Comparison of ENCODE assay signal across 7 mouse cellular contexts in the genomic region with DNA sequence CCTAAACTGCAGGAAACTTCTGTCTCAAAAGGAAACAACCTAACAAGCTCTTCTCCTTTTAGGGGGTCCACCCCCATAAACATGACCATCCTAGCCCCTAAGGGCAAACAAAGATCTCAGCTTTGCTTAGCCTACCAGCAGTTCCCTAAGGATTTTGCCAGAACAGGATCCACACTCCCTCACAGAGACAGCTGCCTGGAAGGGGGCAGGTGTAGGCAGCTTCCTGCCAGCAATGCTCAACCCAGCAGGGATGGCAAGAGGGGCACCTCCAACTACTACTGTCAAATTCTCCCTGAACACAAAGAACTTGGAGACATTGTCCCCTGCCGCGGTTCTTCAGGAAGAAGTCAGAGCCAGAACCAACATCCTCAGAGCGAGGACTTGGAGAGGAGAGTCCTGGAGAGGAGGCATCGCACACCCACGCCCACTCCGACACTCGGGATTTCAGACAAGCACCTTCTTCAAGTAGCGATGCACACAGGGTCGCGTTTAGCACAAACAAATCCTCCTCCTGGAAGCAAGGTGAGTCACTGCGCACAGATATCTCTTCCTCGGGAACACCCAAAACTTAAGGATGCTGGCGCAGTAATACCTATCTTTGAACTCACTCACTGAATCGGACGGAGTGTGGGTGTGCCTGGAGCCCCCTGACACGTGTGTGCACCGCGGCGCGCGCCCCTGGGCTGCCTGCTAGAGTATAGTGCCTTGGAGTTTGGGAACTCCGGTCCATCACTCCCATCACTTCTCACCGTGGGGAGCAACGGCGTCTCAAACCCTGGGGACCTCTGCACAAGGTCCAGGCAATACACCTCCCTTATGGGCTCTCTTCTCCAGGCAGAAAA. TPM values are rescaled to one million over a fixed set of nuclear protein-coding genes. Genes with fewer than 3 reads are reported as not detected.
DNase-seq lines count a peak whose midpoint lies in the region; ATAC-seq and TF ChIP-seq lines count a peak whose summit lies in the region.

No protein-coding gene starts in this region.

- WGBS in embryonic facial prominence, embryonic 12.5 days: under 1% methylated on average over 25 of the region's 25 CpGs
- 1% methylated on average over 25 of the region's 25 CpGs for WGBS in hindbrain, postnatal 0 days
- 2% methylated on average over 25 of the region's 25 CpGs for WGBS in midbrain, postnatal 0 days

- TF ChIP-seq CTCF in hindbrain, postnatal 0 days (IDR thresholded peaks at IDR 0.05; ENCODE audit: low read depth): no peak
- TF ChIP-seq CTCF in midbrain, postnatal 0 days (IDR thresholded peaks at IDR 0.05): no peak

- peak overlapping the region; percentile 68 for H3K9ac ChIP-seq in embryonic facial prominence, embryonic 12.5 days
- peak overlapping the region; percentile 51; the same call in 1 of the 2 replicates for H3K9ac ChIP-seq in hindbrain, postnatal 0 days (replicated peaks; ENCODE audit: low read length)
- peak overlapping the region; percentile 51 for H3K9ac ChIP-seq in midbrain, postnatal 0 days (replicated peaks; ENCODE audit: low read length, poor library complexity, severe bottlenecking)

- peaks cover 34% of the 10 kb centered on the region for H3K27me3 ChIP-seq in embryonic facial prominence, embryonic 12.5 days
- H3K27me3 ChIP-seq in hindbrain, postnatal 0 days (ENCODE audit: insufficient read depth, low read length): peaks cover 18% of the 10 kb centered on the region; the same call in 1 of the 2 replicates
- H3K27me3 ChIP-seq in midbrain, postnatal 0 days (ENCODE audit: insufficient read depth, low read length): peaks cover 39% of the 10 kb centered on the region

- peaks cover 16% of the 10 kb centered on the region for H3K4me1 ChIP-seq in embryonic facial prominence, embryonic 12.5 days
- H3K4me1 ChIP-seq in hindbrain, postnatal 0 days (ENCODE audit: insufficient read depth, low read length): peaks cover 19% of the 10 kb centered on the region
- peaks cover 7% of the 10 kb centered on the region; the same call in 1 of the 2 replicates for H3K4me1 ChIP-seq in midbrain, postnatal 0 days (ENCODE audit: insufficient read depth, low read length)

- H3K4me3 ChIP-seq in embryonic facial prominence, embryonic 12.5 days: peak overlapping the region; percentile 74
- peak overlapping the region; percentile 67 for H3K4me3 ChIP-seq in hindbrain, postnatal 0 days (ENCODE audit: low read length)
- peak overlapping the region; percentile 69 for H3K4me3 ChIP-seq in midbrain, postnatal 0 days (ENCODE audit: low read depth, low read length)

- DNase-seq in right cerebral cortex, postnatal 25 days: peak; percentile 19
- no peak for DNase-seq in right cerebral cortex, postnatal 10 days (ENCODE audit: low spot score in 2 of 2)
- DNase-seq in hindbrain, postnatal 0 days (ENCODE audit: low spot score): no peak
- DNase-seq in midbrain, postnatal 0 days (ENCODE audit: low spot score): no peak
- DNase-seq in c-Kit-positive CD71-positive TER-119-positive erythroid progenitor cells, embryonic 14.5 days (ENCODE audit: low spot score): no peak
- no peak for DNase-seq in layer of hippocampus, adult 8-10 months (ENCODE audit: low spot score in 2 of 2)

- no peaks in the 10 kb centered on the region for H3K36me3 ChIP-seq in embryonic facial prominence, embryonic 12.5 days
- H3K36me3 ChIP-seq in hindbrain, postnatal 0 days (ENCODE audit: insufficient read depth, low read length): no peaks in the 10 kb centered on the region
- H3K36me3 ChIP-seq in midbrain, postnatal 0 days (ENCODE audit: insufficient read depth, low read length): no peaks in the 10 kb centered on the region

- peak overlapping the region; percentile 98 for H3K4me2 ChIP-seq in embryonic facial prominence, embryonic 12.5 days (replicated peaks)
- H3K4me2 ChIP-seq in hindbrain, postnatal 0 days (ENCODE audit: low read depth, low read length): peak overlapping the region; percentile 100
- H3K4me2 ChIP-seq in midbrain, postnatal 0 days (ENCODE audit: low read depth, low read length, poor library complexity, severe bottlenecking): peak overlapping the region; percentile 100

- H3K9me3 ChIP-seq in embryonic facial prominence, embryonic 12.5 days: no peaks in the 10 kb centered on the region
- no peaks in the 10 kb centered on the region for H3K9me3 ChIP-seq in hindbrain, postnatal 0 days (ENCODE audit: low read length)
- H3K9me3 ChIP-seq in midbrain, postnatal 0 days (ENCODE audit: low read length): no peaks in the 10 kb centered on the region

- peak; percentile 44 for ATAC-seq in embryonic facial prominence, embryonic 12.5 days (ENCODE audit: insufficient number of reproducible peaks, insufficient read depth, low FRiP score, low TSS enrichment)
- ATAC-seq in hindbrain, postnatal 0 days: 0 out of 2 replicates have a peak, but pooled peaks have one; percentile 4
- ATAC-seq in midbrain, postnatal 0 days (ENCODE audit: low FRiP score): no peak

- 0 out of 2 replicates have a peak overlapping the region, but pooled peaks have one; percentile 30 for H3K27ac ChIP-seq in embryonic facial prominence, embryonic 12.5 days
- no peak overlapping the region for H3K27ac ChIP-seq in hindbrain, postnatal 0 days
- no peak overlapping the region for H3K27ac ChIP-seq in midbrain, postnatal 0 days (ENCODE audit: low read depth, low read length)

RNA-seq across cellular contexts. Expression of a gene that starts 1.1 kb away (rescaled TPM):
- polyA plus RNA-seq in embryonic facial prominence, embryonic 12.5 days (2016; fragmentation: Nextera tagmentation; extraction: Ambion mirVana): 2.4 and 3.6 TPM in 2 replicates
- total RNA-seq in hindbrain, postnatal 0 days (2014; rRNA removed): 0.84 and 0.97 TPM in 2 replicates
- polyA plus RNA-seq in hindbrain, postnatal 0 days (2015; fragmentation: Nextera tagmentation; extraction: Ambion mirVana): 0.45 and 0.77 TPM in 2 replicates
- 0.42 and 0.82 TPM in 2 replicates for total RNA-seq in midbrain, postnatal 0 days (2014; rRNA removed)
- polyA plus RNA-seq in midbrain, postnatal 0 days (2015; fragmentation: Nextera tagmentation; extraction: Ambion mirVana): 0.17 and 0.27 TPM in 2 replicates
- total RNA-seq in layer of hippocampus, adult 8-10 months (2022): 1 to 10 TPM in 3 of 4 experiments, under 1 TPM in 1; 0.78 to 1.6 (median 1.4) TPM

RNA-seq across cellular contexts. Expression of a gene that starts 56.1 kb away (rescaled TPM):
- 29.1 and 29.3 TPM in 2 replicates for polyA plus RNA-seq in embryonic facial prominence, embryonic 12.5 days (2016; fragmentation: Nextera tagmentation; extraction: Ambion mirVana)
- 12.8 and 16.4 TPM in 2 replicates for total RNA-seq in hindbrain, postnatal 0 days (2014; rRNA removed)
- polyA plus RNA-seq in hindbrain, postnatal 0 days (2015; fragmentation: Nextera tagmentation; extraction: Ambion mirVana): 15.8 and 17.5 TPM in 2 replicates
- 14.1 and 14.3 TPM in 2 replicates for total RNA-seq in midbrain, postnatal 0 days (2014; rRNA removed)
- polyA plus RNA-seq in midbrain, postnatal 0 days (2015; fragmentation: Nextera tagmentation; extraction: Ambion mirVana): 11.7 and 14.7 TPM in 2 replicates
- 10 to 100 TPM; 24.3 to 25.5 (median 25.1) TPM for total RNA-seq in layer of hippocampus, adult 8-10 months (2022)
